Mouse (Mus musculus) CH12.LX (cell line): ENCODE data around the gene Blvrb. TPM values are rescaled to one million over a fixed set of nuclear protein-coding genes. Genes with fewer than 3 reads are reported as not detected.

Experiments used
- DNase-seq: peaks from one replicate; pipeline ENCODE4 v3.0.0-alpha.2; 2013; ENCODE audit errors: extremely low read depth
- H3K27ac ChIP-seq: 2 replicates; pipeline ENCODE4 v1.5.1; 2012; ENCODE audit warnings: low read depth, mild to moderate bottlenecking, control low read depth, moderate library complexity; ENCODE audit not compliant: insufficient read depth
- H3K27me3 ChIP-seq: replicated peaks from 2 replicates; pipeline ENCODE3; 2012; ENCODE audit warnings: inconsistent platforms
- H3K36me3 ChIP-seq, 2 experiments: replicated peaks in 1 of 2; 2 replicates each; pipeline versions ENCODE3 to v1.6.1; 2012; ENCODE audit warnings: inconsistent platforms in 1 of 2, low read length in 1 of 2, mild to moderate bottlenecking in 1 of 2, mixed read lengths in 1 of 2, moderate library complexity in 1 of 2; ENCODE audit not compliant: control insufficient read depth in 1 of 2, insufficient read depth in 1 of 2
- H3K4me1 ChIP-seq, 2 experiments: 2 replicates each; pipeline ENCODE4 v1.6.1; 2012; ENCODE audit warnings: inconsistent platforms in 1 of 2, moderate library complexity in 1 of 2; ENCODE audit not compliant: insufficient read depth in 2 of 2, control insufficient read depth in 1 of 2
- H3K4me2 ChIP-seq: 2 replicates; pipeline ENCODE4 v1.6.1; 2012; ENCODE audit warnings: low read depth, mild to moderate bottlenecking, control low read depth; ENCODE audit not compliant: poor library complexity, insufficient read depth, severe bottlenecking
- H3K4me3 ChIP-seq, 3 experiments: fragments of 150-350 bp in 1 of 3; sonication (generic) in 1 of 3; replicated peaks in 1 of 3; 2 replicates each; pipeline versions ENCODE3 to v1.5.1; 2011 to 2012; ENCODE audit warnings: low read depth in 2 of 3, low read length in 2 of 3, mild to moderate bottlenecking in 2 of 3, moderate library complexity in 2 of 3, control low read depth in 1 of 3, improper control_type of control experiment in 1 of 3, inconsistent platforms in 1 of 3, mixed read lengths in 1 of 3; ENCODE audit not compliant: poor library complexity in 1 of 3
- H3K79me2 ChIP-seq: replicated peaks from 2 replicates; pipeline ENCODE4 v1.6.1; 2012; ENCODE audit warnings: mild to moderate bottlenecking, moderate library complexity; ENCODE audit not compliant: control insufficient read depth, poor library complexity, insufficient read depth, severe bottlenecking; ENCODE audit errors: extremely low read depth
- H3K9ac ChIP-seq: 2 replicates; pipeline ENCODE4 v1.6.1; 2012; ENCODE audit warnings: low read depth, mild to moderate bottlenecking, control low read depth, moderate library complexity; ENCODE audit not compliant: insufficient read depth
- H3K9me3 ChIP-seq: replicated peaks from 2 replicates; pipeline ENCODE3; 2012; ENCODE audit warnings: low read length, inconsistent platforms, mixed read lengths
- BHLHE40 ChIP-seq: IDR thresholded peaks from 2 replicates; pipeline ENCODE4 v1.6.1; 2011; ENCODE audit warnings: mild to moderate bottlenecking, low read depth, low read length, improper control_type of control experiment
- CHD1 ChIP-seq: IDR thresholded peaks from 2 replicates; pipeline ENCODE4 v1.6.1; 2012; ENCODE audit warnings: low read depth, low read length, improper control_type of control experiment, inconsistent platforms
- CHD2 ChIP-seq: IDR thresholded peaks from 2 replicates; pipeline ENCODE4 v1.6.1; 2011; ENCODE audit warnings: low read length, improper control_type of control experiment
- CTCF ChIP-seq, 2 experiments: IDR thresholded peaks in 1 of 2; conservative IDR thresholded peaks in 1 of 2; 2 replicates each; pipeline ENCODE4 v1.5.1; 2011 to 2012; ENCODE audit warnings: low read depth in 2 of 2, low read length in 2 of 2, improper control_type of control experiment in 1 of 2, inconsistent platforms in 1 of 2, mild to moderate bottlenecking in 1 of 2, moderate library complexity in 1 of 2
- E2F4 ChIP-seq: IDR thresholded peaks from 2 replicates; pipeline ENCODE4 v1.6.1; 2011; ENCODE audit warnings: low read depth, low read length, improper control_type of control experiment; ENCODE audit not compliant: insufficient replicate concordance
- ELF1 ChIP-seq: IDR thresholded peaks from 2 replicates; pipeline ENCODE4 v1.6.1; 2014; ENCODE audit warnings: low read depth, mild to moderate bottlenecking, inconsistent platforms, low read length, improper control_type of control experiment
- EP300 ChIP-seq: IDR thresholded peaks from 2 replicates; pipeline ENCODE4 v1.6.1; 2011; ENCODE audit warnings: low read length, improper control_type of control experiment
- ETS1 ChIP-seq: conservative IDR thresholded peaks from 2 replicates; pipeline ENCODE4 v1.6.1; 2012; ENCODE audit warnings: low read depth, mild to moderate bottlenecking, inconsistent platforms, low read length, improper control_type of control experiment, moderate library complexity
- GABPA ChIP-seq: IDR thresholded peaks from 2 replicates; pipeline ENCODE4 v1.6.1; 2012; ENCODE audit warnings: low read depth, low read length, improper control_type of control experiment, inconsistent platforms; ENCODE audit not compliant: insufficient replicate concordance
- HCFC1 ChIP-seq: IDR thresholded peaks from 2 replicates; pipeline ENCODE4 v1.6.1; 2012; ENCODE audit warnings: low read depth, mild to moderate bottlenecking, inconsistent platforms, low read length, improper control_type of control experiment
- IRF4 ChIP-seq: IDR thresholded peaks from 2 replicates; pipeline ENCODE4 v1.6.1; 2014; ENCODE audit warnings: low read depth, mild to moderate bottlenecking, inconsistent platforms, low read length, improper control_type of control experiment
- JUN ChIP-seq: IDR thresholded peaks from 2 replicates; pipeline ENCODE4 v1.6.1; 2011; ENCODE audit warnings: low read depth, mild to moderate bottlenecking, low read length, improper control_type of control experiment, moderate library complexity; ENCODE audit not compliant: insufficient read depth
- KAT2A ChIP-seq: IDR thresholded peaks from 2 replicates; pipeline ENCODE4 v1.6.1; 2012; ENCODE audit warnings: low read length, improper control_type of control experiment, inconsistent platforms; ENCODE audit not compliant: insufficient replicate concordance
- MAX ChIP-seq: IDR thresholded peaks from 2 replicates; pipeline ENCODE4 v1.6.1; 2011; ENCODE audit warnings: low read length, improper control_type of control experiment
- MEF2A ChIP-seq: IDR thresholded peaks from 2 replicates; pipeline ENCODE4 v1.6.1; 2014; ENCODE audit warnings: low read depth, mild to moderate bottlenecking, inconsistent platforms, low read length, improper control_type of control experiment, borderline replicate concordance
- MXI1 ChIP-seq: IDR thresholded peaks from 2 replicates; pipeline ENCODE4 v1.6.1; 2011; ENCODE audit warnings: mild to moderate bottlenecking, low read depth, low read length, improper control_type of control experiment
- NELFE ChIP-seq: IDR thresholded peaks from 2 replicates; pipeline ENCODE4 v1.6.1; 2011; ENCODE audit warnings: low read depth, low read length, improper control_type of control experiment
- NRF1 ChIP-seq: IDR thresholded peaks from 2 replicates; pipeline ENCODE4 v1.6.1; 2014; ENCODE audit warnings: low read depth, mild to moderate bottlenecking, inconsistent platforms, low read length, improper control_type of control experiment, moderate library complexity
- PAX5 ChIP-seq: IDR thresholded peaks from 2 replicates; pipeline ENCODE4 v1.6.1; 2012; ENCODE audit warnings: low read length, inconsistent platforms, mixed read lengths
- POLR2AphosphoS2 ChIP-seq: IDR thresholded peaks from 2 replicates; pipeline ENCODE4 v1.6.1; 2011; ENCODE audit warnings: low read depth, low read length, improper control_type of control experiment
- RAD21 ChIP-seq: IDR thresholded peaks from 2 replicates; pipeline ENCODE4 v1.6.1; 2011; ENCODE audit warnings: low read depth, mild to moderate bottlenecking, low read length, improper control_type of control experiment, moderate library complexity
- RCOR1 ChIP-seq: conservative IDR thresholded peaks from 2 replicates; pipeline ENCODE4 v1.6.1; 2012; ENCODE audit warnings: low read depth, mild to moderate bottlenecking, inconsistent platforms, low read length, improper control_type of control experiment
- SMC3 ChIP-seq: IDR thresholded peaks from 2 replicates; pipeline ENCODE4 v1.6.1; 2011; ENCODE audit warnings: low read depth, low read length, improper control_type of control experiment
- TBP ChIP-seq: conservative IDR thresholded peaks from 2 replicates; pipeline ENCODE4 v1.6.1; 2011; ENCODE audit warnings: low read depth, low read length, improper control_type of control experiment
- TCF12 ChIP-seq: IDR thresholded peaks from 2 replicates; pipeline ENCODE4 v1.6.1; 2014; ENCODE audit warnings: low read depth, mild to moderate bottlenecking, inconsistent platforms, low read length, improper control_type of control experiment
- UBTF ChIP-seq: IDR thresholded peaks from 2 replicates; pipeline ENCODE4 v1.6.1; 2012; ENCODE audit warnings: low read depth, mild to moderate bottlenecking, inconsistent platforms, low read length, improper control_type of control experiment, moderate library complexity
- USF1 ChIP-seq: IDR thresholded peaks from 2 replicates; pipeline ENCODE4 v1.6.1; 2014; ENCODE audit warnings: low read depth, mild to moderate bottlenecking, inconsistent platforms, low read length, improper control_type of control experiment
- USF2 ChIP-seq: conservative IDR thresholded peaks from 2 replicates; pipeline ENCODE4 v1.6.1; 2011; ENCODE audit warnings: low read depth, low read length, improper control_type of control experiment
- ZMIZ1 ChIP-seq: IDR thresholded peaks from 2 replicates; pipeline ENCODE4 v1.6.1; 2012; ENCODE audit warnings: low read depth, mild to moderate bottlenecking, inconsistent platforms, low read length, improper control_type of control experiment
- ZNF384 ChIP-seq: IDR thresholded peaks from 2 replicates; pipeline ENCODE4 v1.6.1; 2012; ENCODE audit warnings: low read depth, low read length, improper control_type of control experiment, inconsistent platforms
- dilution Hi-C: fragments of 300-500 bp; cut with MboI; formaldehyde crosslinking; loops from 2 replicates; pipeline ENCODE4 v1.14.3; 2020; ENCODE audit warnings: low sequenced_read_pairs; ENCODE audit not compliant: extremely low pct_unique_long_range_greater_than_20kb, extremely low pct_ligation_motif_present
- in situ Hi-C: fragments of 300-500 bp; cut with MboI; formaldehyde crosslinking; loops from 3 replicates; pipeline ENCODE4 v1.14.3; 2019; ENCODE audit warnings: low sequenced_read_pairs, low pct_ligation_motif_present, low pct_unique_long_range_greater_than_20kb, mixed read lengths
- polyA plus RNA-seq: library from polyadenylated mRNA; unstranded; fragments of >175 nt; gene quantifications from 2 replicates; pipeline ENCODE4 v1.2.1, GENCODE M21; 2012; ENCODE audit warnings: low read depth; ENCODE audit not compliant: insufficient read length
- total RNA-seq, 2 experiments: library from RNA; depleted of rRNA; stranded (reverse); fragments of 300-350 nt in 1 of 2; fragments of >200 nt in 1 of 2; gene quantifications; 2 replicates each; pipeline ENCODE4 v1.2.3; 2012 to 2014

The Blvrb gene
- total and polyA plus RNA-seq, 3 experiments: 4.3 to 9.4 (median 7.6) TPM

DNA sequence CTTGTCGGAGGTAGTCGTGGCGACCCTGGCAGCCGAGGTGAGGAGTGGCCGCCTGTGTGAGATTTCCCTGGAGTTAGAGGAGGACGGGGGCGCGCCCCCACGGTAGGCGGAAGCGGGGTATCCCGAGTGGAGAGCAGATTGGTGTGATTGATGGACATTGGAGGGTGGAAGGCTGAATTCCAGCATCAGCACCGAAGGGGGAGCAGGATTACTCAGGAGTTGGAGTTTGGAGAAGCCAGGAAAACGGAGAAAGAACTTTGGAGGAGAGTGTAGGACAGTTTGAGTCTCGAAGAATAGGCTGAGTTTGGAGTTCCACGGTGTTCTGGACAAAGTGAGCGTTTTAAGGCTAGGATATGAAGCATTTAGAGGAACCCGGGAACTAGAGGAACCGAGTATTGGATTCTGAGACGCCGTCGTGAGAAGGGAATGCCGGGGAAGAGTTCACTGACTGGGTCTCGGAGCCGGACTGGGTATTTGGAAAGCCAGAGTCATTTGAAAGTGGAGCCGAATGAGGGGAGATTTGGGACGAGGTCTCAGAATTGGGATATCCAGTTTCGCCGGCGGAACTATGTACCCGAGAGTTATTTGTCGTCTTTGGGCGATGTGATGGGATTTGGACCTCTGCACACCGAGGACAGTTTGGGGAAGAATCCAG is 26.2 kb downstream of the Blvrb start:
- DNase-seq: no peak
- H3K36me3 ChIP-seq: peaks cover 0 to 12% of the 10 kb centered on the region in 2 experiments
- H3K4me2 ChIP-seq: peak overlapping the region; percentile 86
- peak overlapping the region; percentile 50 for H3K27ac ChIP-seq
- H3K4me3 ChIP-seq: peak overlapping the region; percentile 74 to 99 (median 85)
- peaks cover 9 to 23% of the 10 kb centered on the region in 2 experiments for H3K4me1 ChIP-seq
- no peaks in the 10 kb centered on the region for H3K79me2 ChIP-seq
- in situ Hi-C loops (no loop called here), dilution Hi-C loops (no loop called here)
- no peak for TF ChIP-seq MXI1
- no peak for TF ChIP-seq PAX5
- no peak for TF ChIP-seq MAX
- no peak for TF ChIP-seq E2F4
- TF ChIP-seq EP300: no peak
- no peak for TF ChIP-seq CHD2
- TF ChIP-seq UBTF: peak; percentile 70; the same call in 1 of the 2 replicates
- TF ChIP-seq IRF4: no peak; the same call in 1 of the 2 replicates
- no peak for TF ChIP-seq RAD21
- TF ChIP-seq BHLHE40: no peak
- TF ChIP-seq NRF1: no peak
- no peak for TF ChIP-seq CHD1
- TF ChIP-seq ELF1: no peak
- TF ChIP-seq RCOR1: no peak
- TF ChIP-seq NELFE: peak; percentile 39; the same call in 1 of the 2 replicates
- no peak for TF ChIP-seq TCF12
- H3K9ac ChIP-seq: peak overlapping the region; percentile 51
- H3K27me3 ChIP-seq: no peaks in the 10 kb centered on the region
- no peaks in the 10 kb centered on the region for H3K9me3 ChIP-seq

DNA sequence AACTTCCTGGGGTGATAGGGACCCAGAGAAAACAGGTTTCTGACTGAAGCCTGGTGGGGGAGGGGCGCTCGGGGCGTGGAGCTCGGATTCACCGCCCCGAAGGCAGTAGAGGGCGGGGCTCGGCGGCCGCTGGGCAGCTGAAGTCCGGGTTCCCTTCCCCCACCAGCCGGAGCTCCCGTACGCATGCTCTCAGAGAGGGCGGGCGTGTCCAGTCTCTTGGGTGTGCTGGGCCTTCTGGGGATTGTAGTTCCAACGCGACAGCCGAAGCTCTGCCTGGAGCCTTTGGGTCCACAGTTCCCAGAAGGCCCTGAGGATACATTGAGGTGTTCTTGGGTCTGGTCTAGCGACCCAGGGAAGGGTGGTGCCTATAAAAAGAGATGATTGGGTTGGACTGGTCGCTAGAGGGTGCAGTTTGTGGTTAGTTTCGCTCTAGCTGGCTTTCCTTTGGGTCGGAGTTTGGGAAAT is 26.7 kb downstream of the Blvrb start:
- DNase-seq: peak; percentile 99
- H3K4me1 ChIP-seq: peaks cover 9 to 28% of the 10 kb centered on the region in 2 experiments
- TF ChIP-seq MEF2A (peak; percentile 76; the same call in 1 of the 2 replicates), IRF4 (peak; percentile 56), ELF1 (peak; percentile 82), HCFC1 (peak; percentile 99), ETS1 (no peak), USF1 (no peak), TBP (peak; percentile 84; the same call in 1 of the 2 replicates), USF2 (no peak), ZMIZ1 (no peak), ZNF384 (no peak), KAT2A (peak; percentile 95; the same call in 1 of the 2 replicates), BHLHE40 (peak; percentile 57), CTCF (conservative IDR thresholded peaks at IDR 0.05 in 1 of 2, IDR thresholded peaks at IDR 0.05 in 1 of 2; ENCODE audit: low read depth in 2 of 2, low read length in 2 of 2) (peak; percentile 24 to 85; a peak in 3 of 4 replicates), MXI1 (no peak), CHD2 (peak; percentile 96), TCF12 (no peak; the same call in 1 of the 2 replicates), POLR2AphosphoS2 (no peak), RAD21 (peak; percentile 48), MAX (no peak; the same call in 1 of the 2 replicates), SMC3 (peak; percentile 46), JUN (no peak), RCOR1 (no peak), NRF1 (peak; percentile 99), GABPA (peak; percentile 60; the same call in 1 of the 2 replicates)

More for the DNA sequence above, 26.7 kb downstream of the Blvrb start:
- Histone ChIP-seq H3K9ac (peak overlapping the region; percentile 51), H3K4me2 (peak overlapping the region; percentile 86; the same call in 1 of the 2 replicates), H3K9me3 (no peaks in the 10 kb centered on the region), H3K4me3 (peak overlapping the region; percentile 74 to 99 (median 85)), H3K36me3 (peaks cover 0 to 12% of the 10 kb centered on the region in 2 experiments), H3K27me3 (no peaks in the 10 kb centered on the region), H3K79me2 (no peaks in the 10 kb centered on the region), H3K27ac (no peak overlapping the region)
- in situ Hi-C loops (no loop called here), dilution Hi-C loops (no loop called here)
